Mouse (Mus musculus) brown adipose tissue, adult 24 weeks (tissue): ENCODE results near the gene Slco2a1. TPM values are rescaled to one million over a fixed set of nuclear protein-coding genes. Genes with fewer than 3 reads are reported as not detected.

Experiments used
- H3K27ac ChIP-seq: fragments of 200-500 bp; replicated peaks from 2 replicates; pipeline ENCODE4 v1.5.1; 2012; ENCODE audit warnings: low read depth, mild to moderate bottlenecking, low read length
- H3K4me1 ChIP-seq: fragments of 200-500 bp; 2 replicates; pipeline ENCODE4 v1.6.1; 2012; ENCODE audit warnings: low read length, mixed read lengths; ENCODE audit not compliant: control insufficient read depth, insufficient read depth, insufficient read length
- H3K4me3 ChIP-seq: fragments of 200-500 bp; 2 replicates; pipeline ENCODE4 v1.5.1; 2012; ENCODE audit warnings: low read depth, mild to moderate bottlenecking, low read length, moderate library complexity; ENCODE audit not compliant: insufficient read depth
- polyA plus RNA-seq: library from polyadenylated mRNA; stranded (reverse); fragments of >200 nt; gene quantifications from 2 replicates; pipeline ENCODE4 v1.2.4, GENCODE M21; 2012; ENCODE audit not compliant: missing spikeins, insufficient read depth, insufficient read length

The Slco2a1 gene
- polyA plus RNA-seq, 1 experiment: 1.2 TPM

GRCm38 (mm10) chr9:103108943-103109670 lies 120.6 kb downstream of the Slco2a1 start:
- Histone ChIP-seq H3K4me1 (peaks cover 14% of the 10 kb centered on the region), H3K27ac (peak overlapping the region; percentile 90), H3K4me3 (peak overlapping the region; percentile 82)

GRCm38 (mm10) chr9:103109911-103110310 lies 121.4 kb downstream of the Slco2a1 start:
- Histone ChIP-seq H3K27ac (no peak overlapping the region), H3K4me3 (0 out of 2 replicates have a peak overlapping the region, but pooled peaks have one; percentile 13), H3K4me1 (peaks cover 14% of the 10 kb centered on the region)

GRCm38 (mm10) chr9:103110727-103111501 lies 122.4 kb downstream of the Slco2a1 start:
- peaks cover 14% of the 10 kb centered on the region for H3K4me1 ChIP-seq
- H3K4me3 ChIP-seq: peak overlapping the region; percentile 75
- no peak overlapping the region for H3K27ac ChIP-seq

- Histone ChIP-seq H3K27ac (no peak within 1 kb of the TSS), H3K4me1 (peaks cover 14% of the 10 kb centered on the region), H3K4me3 (peak within 1 kb of the TSS; percentile 75)
Observed at GRCm38 (mm10) chr9:103111621-103112470, 123.3 kb downstream of the Slco2a1 start, which contains the start of gene Rab6b. TSS of gene Rab6b (plus strand) at chr9:103111787.

- Histone ChIP-seq H3K4me1 (peaks cover 14% of the 10 kb centered on the region), H3K27ac (no peak overlapping the region), H3K4me3 (peak overlapping the region; percentile 75)
Observed at GRCm38 (mm10) chr9:103112471-103113271, 124.2 kb downstream of the Slco2a1 start.

GRCm38 (mm10) chr9:103113351-103113750 lies 124.8 kb downstream of the Slco2a1 start:
- peaks cover 14% of the 10 kb centered on the region for H3K4me1 ChIP-seq
- no peak overlapping the region for H3K27ac ChIP-seq
- no peak overlapping the region for H3K4me3 ChIP-seq

- H3K4me3 ChIP-seq: no peak overlapping the region
- peaks cover 13% of the 10 kb centered on the region for H3K4me1 ChIP-seq
- no peak overlapping the region for H3K27ac ChIP-seq
Observed at GRCm38 (mm10) chr9:103114326-103114725, 125.8 kb downstream of the Slco2a1 start.

- Histone ChIP-seq H3K27ac (no peak overlapping the region), H3K4me3 (no peak overlapping the region), H3K4me1 (peaks cover 9% of the 10 kb centered on the region)
Observed at GRCm38 (mm10) chr9:103114901-103115300, 126.4 kb downstream of the Slco2a1 start.

GRCm38 (mm10) chr9:103116941-103117340 lies 128.4 kb downstream of the Slco2a1 start:
- no peak overlapping the region for H3K4me3 ChIP-seq
- no peak overlapping the region for H3K27ac ChIP-seq
- H3K4me1 ChIP-seq: no peaks in the 10 kb centered on the region; the same call in 1 of the 2 replicates

- no peak overlapping the region for H3K4me3 ChIP-seq
- no peak overlapping the region for H3K27ac ChIP-seq
- H3K4me1 ChIP-seq: peaks cover 2% of the 10 kb centered on the region; the same call in 1 of the 2 replicates
Observed at GRCm38 (mm10) chr9:103117495-103117894, 129.0 kb downstream of the Slco2a1 start.

GRCm38 (mm10) chr9:103117951-103118350 lies 129.4 kb downstream of the Slco2a1 start:
- peaks cover 2% of the 10 kb centered on the region; the same call in 1 of the 2 replicates for H3K4me1 ChIP-seq
- no peak overlapping the region for H3K27ac ChIP-seq
- no peak overlapping the region for H3K4me3 ChIP-seq

- no peak overlapping the region for H3K27ac ChIP-seq
- no peak overlapping the region for H3K4me3 ChIP-seq
- H3K4me1 ChIP-seq: peaks cover 2% of the 10 kb centered on the region; the same call in 1 of the 2 replicates
Observed at GRCm38 (mm10) chr9:103118651-103119275, 130.3 kb downstream of the Slco2a1 start.

- Histone ChIP-seq H3K4me3 (no peak overlapping the region), H3K4me1 (peaks cover 2% of the 10 kb centered on the region; the same call in 1 of the 2 replicates), H3K27ac (no peak overlapping the region)
Observed at GRCm38 (mm10) chr9:103119781-103120180, 131.3 kb downstream of the Slco2a1 start.

- no peak overlapping the region for H3K4me3 ChIP-seq
- peaks cover 2% of the 10 kb centered on the region; the same call in 1 of the 2 replicates for H3K4me1 ChIP-seq
- no peak overlapping the region for H3K27ac ChIP-seq
Observed at GRCm38 (mm10) chr9:103120231-103120630, 131.7 kb downstream of the Slco2a1 start.
